Mouse (Mus musculus): ENCODE results near the gene Gm20388. TPM values are rescaled to one million over a fixed set of nuclear protein-coding genes. Genes with fewer than 3 reads are reported as not detected.

Gene Gm20388
- polyA plus RNA-seq, 1 experiment from 2014 or later: not detected

DNA sequence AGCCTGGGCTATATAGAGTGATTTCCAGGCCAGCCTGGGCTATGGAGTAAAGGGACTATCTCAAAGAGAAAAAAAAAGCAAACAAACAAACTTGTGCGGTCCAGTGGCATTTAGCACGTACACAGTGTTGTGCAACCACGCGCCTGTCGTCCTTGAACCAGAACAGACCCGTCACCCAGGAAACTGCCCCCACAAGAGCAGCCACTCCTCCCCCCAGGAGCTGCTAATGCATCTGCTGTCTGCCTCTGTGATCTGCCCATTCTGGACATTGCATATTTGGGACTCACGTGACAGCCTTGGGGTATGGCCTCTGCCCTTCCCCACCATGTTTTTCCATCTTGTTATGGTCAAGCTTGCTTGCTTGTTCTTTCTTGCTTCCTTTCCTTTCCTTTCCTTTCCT lies 618.6 kb downstream of the Gm20388 start:
- Histone ChIP-seq H3K4me2 (replicated peaks; ENCODE audit: low read depth) (no peak overlapping the region), H3K9ac (ENCODE audit: low read depth, low read length) (no peak overlapping the region), H3K4me3 (ENCODE audit: low read depth, low read length) (no peak overlapping the region), H3K4me1 (replicated peaks; ENCODE audit: control insufficient read depth, insufficient read depth, low read length) (peaks cover 20% of the 10 kb centered on the region), H3K27me3 (replicated peaks; ENCODE audit: control insufficient read depth, insufficient read depth, low read length) (no peaks in the 10 kb centered on the region; the same call in 1 of the 2 replicates), H3K9me3 (ENCODE audit: control insufficient read depth) (no peaks in the 10 kb centered on the region), H3K27ac (ENCODE audit: low read depth, low read length) (no peak overlapping the region), H3K36me3 (ENCODE audit: control insufficient read depth, insufficient read depth) (no peaks in the 10 kb centered on the region)
- 44% methylated on average over 7 of the region's 7 CpGs for WGBS
- ATAC-seq: no peak
- TF ChIP-seq CTCF (IDR thresholded peaks at IDR 0.05; ENCODE audit: low read depth): no peak

DNA sequence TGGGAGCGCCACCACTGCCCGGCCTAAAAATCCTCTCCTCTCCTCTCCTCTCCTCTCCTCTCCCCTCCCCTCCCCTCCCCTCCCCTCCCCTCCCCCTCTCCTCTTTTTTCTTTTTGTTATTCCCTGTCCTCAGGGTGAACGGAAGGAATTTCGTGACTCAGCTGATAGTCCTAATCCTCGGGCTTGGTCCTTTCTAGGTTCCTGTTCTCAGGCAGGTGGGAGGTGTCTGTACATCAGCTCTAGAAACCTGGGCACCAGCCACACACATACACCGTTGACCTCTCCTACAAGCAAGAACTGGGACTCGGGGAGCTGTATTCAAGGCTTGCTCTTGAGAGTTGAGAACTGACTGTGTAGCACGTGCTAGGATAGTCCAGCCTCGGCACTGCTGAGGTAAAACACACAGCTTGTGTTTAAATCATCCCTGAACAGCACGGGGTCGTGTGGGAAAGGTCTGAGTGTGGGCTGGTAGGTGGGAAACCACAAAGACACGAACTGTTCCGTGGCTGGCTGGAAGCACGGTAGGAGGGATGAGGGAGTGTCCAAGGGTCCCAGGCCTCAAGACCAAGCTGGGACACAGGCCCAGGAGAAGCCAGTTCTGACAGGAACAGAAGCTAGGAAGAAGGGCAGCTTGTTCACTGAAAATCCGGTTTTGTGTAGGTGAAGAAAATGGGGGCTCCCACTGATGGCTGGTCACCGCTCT lies 620.5 kb downstream of the Gm20388 start:
- Histone ChIP-seq H3K36me3 (ENCODE audit: control insufficient read depth, insufficient read depth) (no peaks in the 10 kb centered on the region), H3K9me3 (ENCODE audit: control insufficient read depth) (no peaks in the 10 kb centered on the region), H3K4me3 (ENCODE audit: low read depth, low read length) (no peak overlapping the region), H3K4me2 (replicated peaks; ENCODE audit: low read depth) (no peak overlapping the region), H3K9ac (ENCODE audit: low read depth, low read length) (no peak overlapping the region), H3K4me1 (replicated peaks; ENCODE audit: control insufficient read depth, insufficient read depth, low read length) (peaks cover 17% of the 10 kb centered on the region), H3K27ac (ENCODE audit: low read depth, low read length) (no peak overlapping the region), H3K27me3 (replicated peaks; ENCODE audit: control insufficient read depth, insufficient read depth, low read length) (no peaks in the 10 kb centered on the region; the same call in 1 of the 2 replicates)
- TF ChIP-seq CTCF (IDR thresholded peaks at IDR 0.05; ENCODE audit: low read depth): no peak
- 77% methylated on average over 16 of the region's 16 CpGs for WGBS
- no peak for ATAC-seq

DNA sequence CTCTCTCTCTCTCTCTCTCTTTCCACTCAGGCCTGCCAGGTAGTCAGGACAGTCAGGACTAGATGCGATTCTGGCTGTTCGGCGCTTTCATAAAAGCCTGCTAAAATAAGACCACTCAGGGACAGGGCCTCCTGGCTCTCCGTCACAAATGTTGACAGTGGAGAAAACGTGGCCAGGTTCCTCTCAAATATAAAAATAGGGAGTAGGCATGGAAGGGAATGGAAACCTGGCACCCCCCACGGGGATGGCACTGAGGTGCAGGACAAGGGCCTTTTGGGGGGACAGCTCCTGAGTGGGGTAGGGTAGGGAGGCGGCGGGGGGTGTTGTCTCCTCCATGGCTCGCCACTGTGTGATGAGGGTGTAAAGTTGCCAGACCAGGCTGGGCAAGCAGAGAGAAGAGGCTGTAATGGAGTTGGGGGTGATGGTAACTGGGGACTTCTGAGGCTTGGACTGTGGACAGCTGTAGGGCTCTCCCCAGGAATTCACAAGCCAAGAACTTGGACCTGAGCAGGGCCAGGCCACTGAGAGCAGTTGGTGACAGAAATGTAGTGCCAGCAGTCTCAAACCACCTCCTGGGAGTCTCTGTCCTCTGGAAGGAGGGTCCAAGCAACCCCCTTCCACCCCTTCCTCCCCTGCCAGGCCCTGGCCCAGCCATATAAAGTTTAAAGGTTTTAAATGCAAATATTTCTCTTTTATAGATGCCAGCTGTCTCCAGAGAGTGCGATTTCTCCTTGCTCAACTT lies 621.3 kb downstream of the Gm20388 start:
- 64% methylated on average over 10 of the region's 10 CpGs for WGBS

DNA sequence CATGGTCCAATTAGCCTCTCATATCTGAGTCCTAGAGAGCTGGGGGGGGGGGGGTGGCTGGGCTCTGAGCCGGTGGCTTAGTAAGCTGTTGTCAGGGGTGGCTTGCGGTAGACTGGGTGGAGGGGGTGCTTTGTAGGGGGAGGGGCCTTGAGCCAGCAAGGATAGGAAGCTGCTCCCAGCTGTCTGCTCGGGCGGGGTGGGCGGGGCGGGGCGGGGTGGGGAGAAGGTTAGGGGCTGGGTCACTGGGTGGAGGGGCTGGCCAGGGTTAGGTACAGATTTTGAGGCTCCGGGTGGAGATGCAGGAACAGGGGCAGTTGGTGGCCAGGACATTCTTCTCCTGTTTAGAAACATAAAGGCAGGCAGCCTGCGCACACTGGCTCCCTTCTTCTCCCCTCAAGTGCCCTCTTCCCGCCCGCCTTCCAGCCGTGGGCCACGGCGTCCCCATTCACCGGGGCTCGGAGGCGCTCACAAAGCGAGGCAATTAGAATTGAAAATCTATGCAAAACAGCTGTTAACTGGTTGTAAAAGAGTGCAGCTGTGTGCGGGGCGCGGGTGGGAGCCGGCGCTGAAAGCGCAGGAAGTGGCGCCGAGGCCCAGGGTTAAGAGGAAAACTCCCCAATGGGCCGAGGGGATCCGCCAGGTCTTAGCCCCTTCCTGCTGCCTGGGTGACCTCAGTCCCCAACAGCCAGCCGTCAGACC lies 622.0 kb downstream of the Gm20388 start:
- H3K4me3 ChIP-seq (ENCODE audit: low read depth, low read length): no peak overlapping the region
- no peaks in the 10 kb centered on the region; the same call in 1 of the 2 replicates for H3K27me3 ChIP-seq (replicated peaks; ENCODE audit: control insufficient read depth, insufficient read depth, low read length)
- peaks cover 19% of the 10 kb centered on the region for H3K4me1 ChIP-seq (replicated peaks; ENCODE audit: control insufficient read depth, insufficient read depth, low read length)
- TF ChIP-seq CTCF (IDR thresholded peaks at IDR 0.05; ENCODE audit: low read depth): no peak
- 0 out of 2 replicates have a peak overlapping the region, but pooled peaks have one; percentile 15 for H3K27ac ChIP-seq (ENCODE audit: low read depth, low read length)
- no peak overlapping the region for H3K9ac ChIP-seq (ENCODE audit: low read depth, low read length)
- H3K36me3 ChIP-seq (ENCODE audit: control insufficient read depth, insufficient read depth): no peaks in the 10 kb centered on the region
- peak overlapping the region; percentile 41 for H3K4me2 ChIP-seq (replicated peaks; ENCODE audit: low read depth)
- WGBS: 20% methylated on average over 28 of the region's 29 CpGs
- no peak for ATAC-seq
- H3K9me3 ChIP-seq (ENCODE audit: control insufficient read depth): no peaks in the 10 kb centered on the region

More for the DNA sequence above, 621.3 kb downstream of the Gm20388 start:
- no peaks in the 10 kb centered on the region; the same call in 1 of the 2 replicates for H3K27me3 ChIP-seq (replicated peaks; ENCODE audit: control insufficient read depth, insufficient read depth, low read length)
- no peak overlapping the region for H3K4me3 ChIP-seq (ENCODE audit: low read depth, low read length)
- H3K36me3 ChIP-seq (ENCODE audit: control insufficient read depth, insufficient read depth): no peaks in the 10 kb centered on the region
- H3K9ac ChIP-seq (ENCODE audit: low read depth, low read length): no peak overlapping the region
- peaks cover 19% of the 10 kb centered on the region for H3K4me1 ChIP-seq (replicated peaks; ENCODE audit: control insufficient read depth, insufficient read depth, low read length)
- peak overlapping the region; percentile 41; the same call in 1 of the 2 replicates for H3K4me2 ChIP-seq (replicated peaks; ENCODE audit: low read depth)
- ATAC-seq: no peak
- no peaks in the 10 kb centered on the region for H3K9me3 ChIP-seq (ENCODE audit: control insufficient read depth)
- TF ChIP-seq CTCF (IDR thresholded peaks at IDR 0.05; ENCODE audit: low read depth): no peak
- 0 out of 2 replicates have a peak overlapping the region, but pooled peaks have one; percentile 15 for H3K27ac ChIP-seq (ENCODE audit: low read depth, low read length)

DNA sequence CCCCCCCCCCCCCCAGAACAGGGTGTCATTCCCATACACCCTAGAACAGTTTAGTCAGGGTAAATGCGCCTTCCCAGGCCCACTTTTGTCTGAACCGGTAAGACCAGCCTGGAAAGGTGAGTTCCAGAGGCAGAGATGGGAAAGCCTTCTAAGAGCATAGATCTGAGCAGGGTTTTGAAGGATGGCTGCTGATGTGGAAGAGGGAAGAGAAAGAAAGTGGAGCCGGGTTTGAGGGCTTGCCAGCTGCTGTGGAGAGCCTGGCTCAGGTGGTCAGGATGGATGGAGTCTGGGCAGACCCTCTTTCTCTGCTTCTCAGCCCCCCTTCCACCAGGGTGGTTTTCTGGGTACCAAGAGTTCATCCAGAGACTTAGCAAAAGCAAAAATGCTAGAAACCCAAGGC lies 622.7 kb downstream of the Gm20388 start:
- Histone ChIP-seq H3K36me3 (ENCODE audit: control insufficient read depth, insufficient read depth) (no peaks in the 10 kb centered on the region), H3K4me1 (replicated peaks; ENCODE audit: control insufficient read depth, insufficient read depth, low read length) (peaks cover 19% of the 10 kb centered on the region), H3K9me3 (ENCODE audit: control insufficient read depth) (no peaks in the 10 kb centered on the region), H3K4me3 (ENCODE audit: low read depth, low read length) (no peak overlapping the region), H3K27me3 (replicated peaks; ENCODE audit: control insufficient read depth, insufficient read depth, low read length) (no peaks in the 10 kb centered on the region; the same call in 1 of the 2 replicates), H3K4me2 (replicated peaks; ENCODE audit: low read depth) (no peak overlapping the region), H3K27ac (ENCODE audit: low read depth, low read length) (no peak overlapping the region), H3K9ac (ENCODE audit: low read depth, low read length) (no peak overlapping the region)
- WGBS: 80% methylated on average over 3 of the region's 3 CpGs
- no peak for ATAC-seq
- TF ChIP-seq CTCF (IDR thresholded peaks at IDR 0.05; ENCODE audit: low read depth): no peak

DNA sequence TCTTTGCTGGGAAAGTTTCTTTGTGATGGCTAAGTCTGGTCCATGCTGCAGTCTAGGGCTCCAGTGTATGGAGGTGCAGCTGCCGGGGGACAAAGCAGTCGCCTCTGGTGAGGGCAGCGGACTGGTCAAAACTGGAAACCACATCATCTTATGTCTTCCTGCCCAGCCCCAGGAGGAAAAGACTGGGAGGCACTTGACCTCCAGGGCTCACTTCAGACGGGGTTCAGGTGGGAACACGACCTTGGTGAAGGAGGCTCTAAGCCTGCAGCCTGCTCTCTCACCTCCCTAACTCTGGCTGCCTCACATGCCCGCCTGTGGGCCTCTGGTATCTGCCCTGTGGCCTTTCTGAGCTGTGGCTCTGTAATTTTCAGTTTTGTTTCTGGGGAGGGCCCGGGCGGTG lies 623.4 kb downstream of the Gm20388 start:
- Histone ChIP-seq H3K9ac (ENCODE audit: low read depth, low read length) (no peak overlapping the region), H3K9me3 (ENCODE audit: control insufficient read depth) (no peaks in the 10 kb centered on the region)
- WGBS: 66% methylated on average over 8 of the region's 8 CpGs

More for the DNA sequence above, 623.4 kb downstream of the Gm20388 start:
- Histone ChIP-seq H3K27me3 (replicated peaks; ENCODE audit: control insufficient read depth, insufficient read depth, low read length) (no peaks in the 10 kb centered on the region; the same call in 1 of the 2 replicates), H3K4me1 (replicated peaks; ENCODE audit: control insufficient read depth, insufficient read depth, low read length) (peaks cover 19% of the 10 kb centered on the region), H3K4me3 (ENCODE audit: low read depth, low read length) (no peak overlapping the region), H3K36me3 (ENCODE audit: control insufficient read depth, insufficient read depth) (no peaks in the 10 kb centered on the region), H3K4me2 (replicated peaks; ENCODE audit: low read depth) (no peak overlapping the region), H3K27ac (ENCODE audit: low read depth, low read length) (no peak overlapping the region)
- ATAC-seq: no peak
- no peak for TF ChIP-seq CTCF (IDR thresholded peaks at IDR 0.05; ENCODE audit: low read depth)
